Mouse (Mus musculus) cerebellum, postnatal 25 days (tissue): ENCODE results near the gene Rab8a.
"Not testable (repeated sequence)": the region's sequence is repeated elsewhere in the genome, so short reads cannot be mapped to it uniquely, and the experiment has no call there.

Experiments
- DNase-seq, 2 experiments: peaks; one replicate each; pipeline ENCODE4 v3.0.0; 2021; ENCODE audit warnings: mixed read lengths in 2 of 2

The Rab8a gene

DNA sequence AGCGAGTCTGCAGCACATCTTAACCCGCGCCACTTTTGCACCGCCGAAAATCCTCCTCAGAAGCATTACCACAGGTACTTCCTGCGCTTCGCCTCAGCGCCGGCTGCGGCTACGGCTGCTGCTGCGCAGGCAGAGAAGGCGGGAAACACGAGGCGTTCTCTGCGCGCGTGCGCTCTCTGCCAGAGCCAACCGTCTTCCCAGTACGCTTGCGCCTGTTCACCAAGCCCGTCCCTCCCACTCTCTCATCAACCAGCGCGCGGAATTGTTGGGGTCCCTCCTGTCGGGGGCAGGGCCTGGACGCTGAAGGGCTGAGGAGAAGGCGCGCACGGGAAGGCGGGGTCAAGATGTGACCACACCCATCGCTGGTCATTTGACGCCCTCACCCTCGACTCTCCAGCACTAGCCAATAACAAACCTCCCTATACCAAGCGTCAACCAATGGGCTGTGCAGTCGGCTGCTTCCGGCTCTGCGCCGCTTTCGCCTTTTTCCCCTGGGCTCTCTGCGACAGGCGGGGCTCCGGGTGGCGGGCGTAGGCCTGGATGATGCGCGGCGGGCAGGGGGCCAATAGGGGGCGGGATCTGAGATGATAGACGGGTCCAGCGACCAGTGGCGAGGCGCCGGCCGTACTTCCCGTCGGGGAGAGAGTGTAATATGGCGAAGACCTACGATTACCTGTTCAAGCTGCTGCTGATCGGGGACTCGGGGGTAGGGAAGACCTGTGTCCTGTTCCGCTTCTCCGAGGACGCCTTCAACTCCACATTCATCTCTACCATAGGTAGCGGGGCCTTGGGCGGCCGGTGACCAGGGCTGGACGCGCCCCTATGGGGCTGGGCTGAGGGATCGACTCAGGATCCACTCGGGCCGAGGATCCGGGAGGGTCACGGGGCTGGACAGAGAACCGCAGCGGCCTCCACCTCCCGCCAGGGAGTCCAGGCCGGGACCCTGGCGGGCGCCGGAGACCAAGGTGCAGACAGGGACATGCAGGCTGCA lies at the start of gene Rab8a:
Gene Rab8a (plus strand): TSS at position 494 of the 991 bp plus-strand sequence.
- DNase-seq = peak; percentile 100

- no peak for DNase-seq
Measured at GRCm38 (mm10) chr8:72112486-72112885, 48.5 kb upstream of the Rab8a start.

GRCm38 (mm10) chr8:72115202-72115601 lies 45.8 kb upstream of the Rab8a start:
- DNase-seq = no peak

GRCm38 (mm10) chr8:72118616-72119015 lies 42.4 kb upstream of the Rab8a start:
- no peak for DNase-seq

- not testable (repeated sequence) for DNase-seq
Measured at GRCm38 (mm10) chr8:72121486-72121885, 39.5 kb upstream of the Rab8a start.

GRCm38 (mm10) chr8:72121997-72122396 lies 39.0 kb upstream of the Rab8a start:
- no peak for DNase-seq

GRCm38 (mm10) chr8:72127834-72128233 lies 33.2 kb upstream of the Rab8a start:
- no peak for DNase-seq

DNA sequence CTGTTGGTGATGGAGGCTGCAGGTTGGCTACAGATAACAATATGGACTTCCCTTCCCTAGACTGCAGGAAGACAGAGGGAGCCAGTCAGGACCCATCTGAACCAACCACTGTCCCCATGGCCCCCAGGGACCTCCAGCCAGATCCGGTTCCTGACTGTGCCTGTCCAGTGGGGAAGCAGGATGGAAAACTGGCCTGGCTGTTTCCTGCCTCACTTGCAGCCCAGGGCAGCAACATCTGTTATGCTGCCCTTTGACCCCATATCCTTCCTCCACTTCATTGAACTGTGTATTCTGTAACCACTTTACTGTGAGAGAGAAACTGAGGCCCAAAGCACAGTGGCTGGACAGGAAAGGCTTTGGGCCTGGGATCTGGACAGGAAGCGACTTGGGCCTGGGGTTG lies 29.7 kb upstream of the Rab8a start:
- no peak for DNase-seq

GRCm38 (mm10) chr8:72131901-72132300 lies 29.1 kb upstream of the Rab8a start:
- DNase-seq = no peak

DNA sequence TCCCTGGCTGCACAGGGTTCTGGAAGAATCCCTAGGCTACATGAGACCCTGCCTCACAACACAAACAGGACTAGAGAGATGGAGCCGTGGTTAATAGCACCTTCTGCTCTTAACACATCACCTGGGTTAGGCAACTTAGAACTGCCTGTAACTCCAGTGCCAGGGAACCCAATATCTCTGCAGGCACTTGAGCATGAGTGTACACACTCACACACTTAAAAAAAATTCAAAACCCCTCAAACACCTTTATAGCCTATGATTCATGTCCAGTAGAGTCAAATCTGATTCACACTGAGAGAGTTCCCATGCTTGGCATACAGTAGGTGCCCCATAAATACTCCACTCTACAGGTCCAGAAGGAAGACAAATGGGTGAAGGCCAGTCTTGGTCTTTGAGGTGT lies 28.6 kb upstream of the Rab8a start:
- no peak for DNase-seq

- no peak for DNase-seq
Measured at GRCm38 (mm10) chr8:72132891-72133290, 28.1 kb upstream of the Rab8a start.

DNA sequence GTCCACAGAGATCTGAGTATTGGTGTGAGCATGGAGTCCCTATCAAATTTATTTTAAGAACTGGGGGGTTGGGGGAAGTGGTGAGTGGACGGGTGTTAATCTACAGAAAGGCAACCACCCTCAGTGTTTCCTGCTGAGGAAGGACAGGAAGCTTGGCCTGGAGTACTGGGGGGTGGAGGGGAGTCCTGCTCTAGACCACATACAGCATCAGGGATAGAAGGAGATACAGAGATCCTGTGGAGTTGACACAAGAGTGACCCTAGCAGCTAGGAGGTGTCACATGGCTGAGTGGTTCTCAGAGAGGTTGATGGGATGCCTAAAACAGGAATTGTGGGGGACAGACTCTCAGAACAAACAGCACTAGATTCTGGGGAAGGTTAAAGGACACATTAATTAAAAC lies 27.5 kb upstream of the Rab8a start:
- DNase-seq = no peak

DNA sequence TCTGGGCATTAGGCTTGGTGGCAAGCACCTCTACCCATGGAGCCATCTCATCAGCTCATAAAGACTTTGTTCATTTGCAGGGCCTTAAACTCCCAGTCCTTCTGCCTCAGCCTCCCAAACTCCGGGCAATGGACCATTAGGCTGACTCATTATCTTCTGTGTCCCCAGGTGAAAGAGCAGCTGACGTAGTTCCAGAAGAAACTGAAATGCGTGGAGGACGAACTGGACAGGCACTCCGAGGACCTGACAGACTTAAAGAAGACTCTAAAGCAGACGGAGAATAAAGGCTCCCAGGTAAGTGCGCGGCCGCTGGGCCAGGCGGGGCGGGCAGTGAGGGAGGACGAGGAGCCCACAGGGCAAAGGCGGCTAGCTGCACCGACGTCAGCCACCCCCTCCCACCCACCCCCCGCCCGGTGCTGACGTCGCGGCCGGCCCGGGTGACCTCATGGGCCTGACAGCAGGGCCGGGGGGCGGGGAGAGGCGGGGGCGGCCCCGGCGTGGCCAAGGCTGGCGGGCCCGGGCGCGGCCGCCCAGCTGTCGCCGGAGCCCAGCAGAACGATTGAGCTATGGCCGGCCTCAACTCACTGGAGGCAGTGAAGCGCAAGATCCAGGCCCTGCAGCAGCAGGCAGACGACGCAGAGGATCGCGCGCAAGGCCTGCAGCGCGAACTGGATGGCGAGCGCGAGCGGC lies 26.1 kb upstream of the Rab8a start, which contains the start of gene Tpm4:
Gene Tpm4 (plus strand): TSS at position 220 of the 690 bp plus-strand sequence.
- peak; percentile 73 to 82 for DNase-seq

DNA sequence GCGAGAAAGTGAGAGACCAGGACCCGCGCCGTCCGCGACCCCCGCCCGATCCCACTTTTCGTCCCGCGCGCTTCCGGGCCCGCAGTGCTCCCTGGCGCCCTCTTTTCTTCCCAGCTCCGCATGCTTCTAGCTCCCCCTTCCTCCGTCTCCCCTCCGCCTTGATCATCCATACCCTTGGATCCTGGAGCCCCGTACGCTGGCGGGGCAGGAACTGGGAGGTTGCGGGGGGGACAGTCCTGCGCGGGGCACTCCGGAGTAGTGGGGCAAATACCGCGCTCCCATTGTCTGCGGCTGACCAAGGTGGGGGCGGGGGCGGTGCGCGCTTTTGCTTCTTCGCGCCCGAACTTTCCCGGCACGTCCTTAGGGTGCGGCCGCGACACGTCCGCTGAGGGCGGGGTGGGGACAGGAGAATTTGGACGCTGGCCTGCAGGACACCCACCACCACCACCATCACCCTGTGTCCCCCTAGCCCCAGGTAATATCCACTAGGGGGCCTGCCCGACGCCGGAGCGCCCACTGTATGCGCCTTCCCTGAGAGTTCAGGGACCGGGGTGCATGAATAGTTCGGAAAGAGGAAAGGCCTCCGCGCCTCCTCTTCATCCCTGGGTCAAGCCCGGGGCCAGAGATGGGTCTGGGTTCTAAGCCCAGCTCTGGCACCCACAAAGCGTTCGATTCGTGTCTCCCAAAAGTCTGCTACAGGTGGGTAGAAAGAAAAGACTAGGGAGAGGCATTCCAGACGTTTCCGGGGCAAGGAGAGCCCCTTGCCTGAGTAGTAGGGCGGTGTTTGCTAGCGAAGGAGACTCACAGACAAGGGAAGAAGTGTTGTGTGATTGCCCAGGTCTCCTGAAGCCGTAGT lies 25.3 kb upstream of the Rab8a start:
- peak; percentile 40 to 50 for DNase-seq

GRCm38 (mm10) chr8:72136302-72136978 lies 24.6 kb upstream of the Rab8a start:
- DNase-seq = peak in 1 of 2 experiments; percentile 62

DNA sequence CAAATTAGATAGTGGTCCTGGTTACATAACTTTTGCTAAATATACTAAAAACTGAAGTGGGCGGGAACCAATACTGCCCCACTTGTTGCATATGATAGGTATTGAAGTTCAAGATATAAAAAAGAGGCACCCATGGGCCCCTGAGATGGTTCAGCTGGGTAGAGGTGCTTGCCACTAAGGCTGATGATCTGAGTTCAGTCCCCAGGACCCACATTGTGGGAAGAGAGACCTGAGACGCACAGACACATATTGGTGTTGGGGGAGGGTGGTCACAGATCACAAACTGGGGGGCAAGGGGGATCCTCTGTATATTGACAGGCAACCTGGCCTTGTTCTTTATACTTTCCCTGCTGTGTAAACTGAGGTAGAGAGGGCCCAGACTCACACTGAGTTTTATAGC lies 23.6 kb upstream of the Rab8a start:
- DNase-seq = no peak

- no peak for DNase-seq
Measured at GRCm38 (mm10) chr8:72138456-72138855, 22.5 kb upstream of the Rab8a start.

- no peak for DNase-seq
Measured at GRCm38 (mm10) chr8:72143256-72143824, 17.7 kb upstream of the Rab8a start.

DNA sequence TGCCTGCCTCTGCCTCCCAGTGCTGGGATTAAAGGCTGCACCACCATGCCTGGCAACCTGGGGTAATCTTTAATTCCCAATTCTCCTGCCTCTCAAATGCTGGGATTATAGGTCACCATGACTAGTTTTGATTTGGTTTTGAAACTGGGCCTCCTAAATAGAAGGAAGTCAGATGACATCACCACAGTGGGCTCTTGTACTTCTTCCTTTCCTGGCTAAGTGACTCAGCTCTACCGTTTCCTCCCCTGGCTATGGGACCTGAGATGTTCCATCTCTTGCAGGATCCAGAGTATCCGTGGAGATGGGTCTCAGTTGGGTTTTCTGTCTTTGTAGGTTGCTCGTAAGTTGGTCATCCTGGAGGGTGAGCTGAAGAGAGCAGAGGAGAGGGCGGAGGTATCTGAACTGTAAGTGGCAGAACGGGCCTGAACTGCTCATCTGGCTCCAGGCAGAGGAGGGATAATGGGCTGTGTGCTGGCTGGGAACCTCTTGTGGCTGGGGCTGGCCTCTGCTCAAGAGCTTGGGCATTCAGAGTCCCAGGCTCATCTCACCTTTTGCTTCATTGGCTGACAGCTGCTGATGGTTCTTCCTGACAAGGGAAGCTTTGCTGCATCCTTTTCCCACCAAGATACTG lies 16.5 kb upstream of the Rab8a start:
- no peak for DNase-seq

DNA sequence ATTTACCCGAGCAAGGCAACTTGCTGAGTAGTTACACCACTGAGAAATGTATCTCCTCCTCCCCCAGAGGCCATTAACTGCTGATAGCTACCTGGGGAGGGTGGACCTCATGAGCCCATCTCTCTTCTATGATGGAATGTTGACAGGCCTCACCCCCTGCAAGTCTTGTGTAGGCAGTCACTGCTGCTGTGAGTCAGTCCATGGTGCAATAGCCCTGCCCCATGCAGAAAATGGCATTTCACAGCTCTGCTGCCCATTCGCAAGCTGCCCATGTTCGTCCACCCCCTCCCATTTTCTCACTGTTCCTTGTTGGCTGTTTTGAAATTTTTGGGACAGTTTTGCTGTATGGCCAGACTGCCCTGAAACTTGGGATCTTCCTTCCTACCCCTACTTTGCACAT lies 15.5 kb upstream of the Rab8a start:
- DNase-seq = no peak

DNA sequence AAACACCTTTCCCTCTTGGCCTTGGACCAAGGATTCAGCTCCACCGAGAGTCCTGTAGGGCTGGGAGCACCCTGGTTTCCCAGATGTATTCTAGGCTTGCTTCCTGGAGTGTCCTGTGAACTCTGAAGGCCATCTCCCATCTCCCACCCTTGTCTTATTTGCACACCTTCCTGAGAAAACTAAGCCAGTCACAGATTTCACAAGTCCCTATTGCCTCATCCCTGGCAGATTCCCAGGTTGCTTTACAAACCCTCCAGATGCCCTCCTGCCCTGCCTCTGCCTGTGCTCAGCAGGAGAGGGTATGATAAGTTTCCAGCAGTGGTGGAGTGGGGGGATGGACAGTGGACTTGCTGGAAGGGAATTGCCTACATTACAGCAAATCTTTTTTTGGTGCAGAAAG lies 14.9 kb upstream of the Rab8a start:
- DNase-seq = no peak
